Mouse (Mus musculus) intestine, embryonic 15.5 days (tissue): ENCODE measurements at regions not wholly inside any gene's neighbourhood (a gene's known extent, or its start where the extent isn't known, plus 50 kb on each side); places are given as distances from the start of the nearest gene placed in this dataset.

Experiments used
- ATAC-seq: fragments of 200-750 bp; cut with Nextera tagmentation; 2 replicates; pipeline ENCODE4 v1.8.0; 2017; ENCODE audit warnings: moderate TSS enrichment, moderate library complexity
- H3K27ac ChIP-seq: fragments of 300-500 bp; sonication (generic); 2 replicates; pipeline ENCODE4 v1.5.1; 2015; ENCODE audit warnings: mild to moderate bottlenecking, inconsistent platforms
- H3K27me3 ChIP-seq: fragments of 300-500 bp; sonication (generic); replicated peaks from 2 replicates; pipeline ENCODE4 v1.6.1; 2015; ENCODE audit warnings: inconsistent platforms
- H3K36me3 ChIP-seq: fragments of 300-500 bp; sonication (generic); 2 replicates; pipeline ENCODE4 v1.6.1; 2015; ENCODE audit warnings: inconsistent platforms
- H3K4me1 ChIP-seq: fragments of 300-500 bp; sonication (generic); replicated peaks from 2 replicates; pipeline ENCODE4 v1.6.1; 2015; ENCODE audit warnings: inconsistent platforms
- H3K4me2 ChIP-seq: fragments of 300-500 bp; sonication (generic); replicated peaks from 2 replicates; pipeline ENCODE4 v1.6.1; 2015; ENCODE audit warnings: mild to moderate bottlenecking, inconsistent platforms
- H3K4me3 ChIP-seq: fragments of 300-500 bp; sonication (generic); replicated peaks from 2 replicates; pipeline ENCODE4 v1.5.1; 2015; ENCODE audit warnings: inconsistent platforms
- H3K9ac ChIP-seq: fragments of 300-500 bp; sonication (generic); 2 replicates; pipeline ENCODE4 v1.6.1; 2015; ENCODE audit warnings: inconsistent platforms
- H3K9me3 ChIP-seq: fragments of 300-500 bp; sonication (generic); 2 replicates; pipeline ENCODE4 v1.6.1; 2016; ENCODE audit warnings: inconsistent platforms
- WGBS: fragments of 180-500 bp; shearing (Covaris S2); methylation state at CpG from one replicate; pipeline ENCODE4 v1.1.7; 2015; 5-methylcytosine and 5-hydroxymethylcytosine counted together

DNA sequence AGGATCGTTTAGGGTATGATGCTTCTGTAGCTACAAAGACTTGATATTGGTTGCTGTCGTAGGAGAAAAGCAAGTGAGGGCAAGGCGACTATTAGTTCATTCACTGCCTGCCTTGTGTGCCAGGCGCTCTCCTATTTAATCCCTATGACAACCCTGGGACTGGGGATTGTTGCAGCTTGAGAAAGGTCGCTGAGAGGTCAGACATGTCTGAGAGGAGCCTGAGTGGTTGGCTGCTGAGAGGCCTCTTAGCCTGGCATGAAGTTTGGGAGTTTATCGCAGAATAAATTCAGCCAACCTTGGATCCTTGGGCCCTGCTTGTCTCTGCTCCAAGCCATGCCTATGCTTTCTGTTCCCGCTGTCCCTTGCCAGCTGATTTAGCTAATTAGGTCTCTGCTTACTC lies 65.9 kb upstream of the Gjb5 start:
- peaks cover 7% of the 10 kb centered on the region for H3K4me1 ChIP-seq
- 65% methylated on average over 7 of the region's 7 CpGs for WGBS
- no peaks in the 10 kb centered on the region for H3K36me3 ChIP-seq

DNA sequence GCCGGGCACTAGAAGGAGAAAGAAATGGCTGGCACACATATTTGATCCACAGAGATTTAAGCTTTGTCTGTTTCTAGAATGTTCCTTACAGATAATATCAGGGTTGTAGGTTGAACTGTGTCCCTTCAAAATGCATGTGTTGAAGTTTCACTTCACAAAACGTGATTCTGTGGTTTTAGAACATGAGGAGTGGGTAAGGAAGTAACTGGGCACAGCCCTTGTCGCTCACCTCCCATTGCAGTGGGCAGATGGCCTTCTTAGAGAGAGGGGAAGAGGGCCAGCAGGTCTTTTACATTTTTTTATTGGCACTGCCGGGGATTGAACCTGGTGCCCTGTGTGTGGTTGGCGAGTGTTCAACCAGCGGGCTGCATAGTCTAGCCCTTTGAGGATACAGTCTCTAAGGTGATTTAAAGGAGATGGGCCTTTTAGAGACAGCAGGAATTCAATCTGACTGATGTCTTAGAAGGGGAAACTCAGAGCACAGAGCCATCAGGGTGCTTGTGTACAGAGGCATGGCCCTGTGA lies 64.0 kb upstream of the Gjb5 start:
- no peak for ATAC-seq
- no peaks in the 10 kb centered on the region for H3K36me3 ChIP-seq
- 86% methylated on average over 6 of the region's 6 CpGs for WGBS
- no peaks in the 10 kb centered on the region for H3K27me3 ChIP-seq
- H3K9ac ChIP-seq, result no peak overlapping the region
- no peaks in the 10 kb centered on the region for H3K9me3 ChIP-seq
- peaks cover 24% of the 10 kb centered on the region for H3K4me1 ChIP-seq
- H3K4me3 ChIP-seq, result no peak overlapping the region
- no peak overlapping the region for H3K4me2 ChIP-seq
- H3K27ac ChIP-seq, result no peak overlapping the region

More for the DNA sequence above, 65.9 kb upstream of the Gjb5 start:
- Histone ChIP-seq H3K9me3 (no peaks in the 10 kb centered on the region), H3K4me3 (no peak overlapping the region), H3K27me3 (no peaks in the 10 kb centered on the region), H3K9ac (no peak overlapping the region), H3K4me2 (no peak overlapping the region), H3K27ac (no peak overlapping the region)
- ATAC-seq, result no peak

DNA sequence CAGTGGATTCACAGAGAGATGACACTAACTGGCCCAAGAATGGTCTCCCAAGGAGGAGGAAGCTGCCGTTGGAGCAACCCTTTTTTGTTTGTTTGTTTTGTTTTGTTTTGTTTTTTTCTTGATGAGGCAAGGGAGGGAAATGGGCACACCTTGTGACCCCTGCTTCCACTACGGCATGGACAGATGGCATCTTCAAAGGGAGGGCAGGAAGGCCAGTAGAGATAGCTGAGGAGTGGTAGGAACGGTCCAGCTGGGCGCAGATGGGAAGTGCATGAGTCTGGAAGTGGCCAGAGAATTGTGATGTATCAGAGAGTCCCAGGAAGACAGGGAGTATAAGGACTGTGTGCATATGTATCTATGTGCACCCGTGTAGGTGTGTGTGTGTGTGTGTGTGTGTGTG lies 63.1 kb upstream of the Gjb5 start:
- ATAC-seq, result no peak
- Histone ChIP-seq H3K9ac (no peak overlapping the region), H3K9me3 (no peaks in the 10 kb centered on the region), H3K4me2 (no peak overlapping the region), H3K4me3 (no peak overlapping the region), H3K36me3 (no peaks in the 10 kb centered on the region), H3K27ac (no peak overlapping the region), H3K4me1 (peaks cover 30% of the 10 kb centered on the region), H3K27me3 (no peaks in the 10 kb centered on the region)
- 72% methylated on average over 5 of the region's 5 CpGs for WGBS

DNA sequence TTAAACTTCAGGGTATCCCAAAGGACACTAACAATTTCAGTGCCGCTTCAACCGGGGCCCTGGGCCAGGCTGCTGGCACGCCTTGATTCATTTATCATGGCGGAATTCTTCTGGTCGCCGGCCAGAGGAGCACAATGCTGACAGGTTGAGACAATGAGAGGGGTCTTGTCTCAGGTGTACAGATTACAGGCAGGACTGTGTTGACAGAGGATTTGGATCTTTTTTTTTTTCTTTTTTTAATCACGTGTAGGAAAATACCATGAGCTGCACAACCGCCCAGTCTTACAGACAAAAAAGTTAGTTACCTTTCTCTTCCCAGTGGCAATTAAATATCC lies 61.8 kb upstream of the Gjb5 start:
- H3K4me2 ChIP-seq, result peak overlapping the region; percentile 35
- no peaks in the 10 kb centered on the region for H3K9me3 ChIP-seq
- H3K4me1 ChIP-seq, result peaks cover 40% of the 10 kb centered on the region
- H3K27me3 ChIP-seq, result no peaks in the 10 kb centered on the region
- no peak overlapping the region for H3K9ac ChIP-seq
- H3K4me3 ChIP-seq, result no peak overlapping the region
- H3K36me3 ChIP-seq, result no peaks in the 10 kb centered on the region
- 0 out of 2 replicates have a peak overlapping the region, but pooled peaks have one; percentile 48 for H3K27ac ChIP-seq
- WGBS, result 24% methylated on average over 8 of the region's 8 CpGs
- ATAC-seq, result 0 out of 2 replicates have a peak, but pooled peaks have one; percentile 3

DNA sequence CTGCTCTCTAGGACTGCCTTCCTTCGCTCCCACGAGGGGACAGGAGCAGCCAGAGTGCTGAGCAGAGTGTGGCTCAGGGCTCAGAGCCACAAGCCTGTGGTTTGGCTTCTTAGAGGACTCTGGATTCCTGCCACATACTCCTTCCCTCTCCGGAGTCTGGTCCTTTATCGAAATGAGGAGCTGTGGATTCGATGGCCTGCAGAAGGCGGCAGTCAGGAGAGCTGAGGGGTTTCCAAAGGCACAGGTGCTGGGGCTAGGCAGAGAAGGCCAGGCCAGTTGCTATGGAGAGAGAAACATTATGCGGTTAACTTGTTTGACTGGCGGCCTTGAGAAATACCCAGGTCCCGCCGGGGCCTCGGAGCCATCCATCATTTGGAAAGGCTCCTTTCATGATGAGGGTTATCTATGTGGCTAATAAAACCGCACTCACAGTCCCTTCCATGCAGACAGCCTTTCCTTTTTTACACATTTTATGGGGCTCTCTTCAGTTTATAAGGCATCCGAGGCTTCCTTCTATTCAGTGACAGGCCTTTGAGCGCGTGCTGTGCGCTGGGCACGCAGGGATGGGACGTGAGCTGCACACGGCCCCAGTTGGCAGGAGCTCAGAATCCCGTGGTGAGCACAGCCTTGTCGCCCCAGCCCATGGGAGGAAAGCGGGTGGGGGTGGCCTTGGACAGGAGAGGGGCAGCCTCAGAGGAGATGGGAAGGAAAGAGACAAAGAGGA lies 61.2 kb upstream of the Gjb5 start:
- Histone ChIP-seq H3K9ac (no peak overlapping the region), H3K27me3 (no peaks in the 10 kb centered on the region), H3K36me3 (no peaks in the 10 kb centered on the region), H3K27ac (0 out of 2 replicates have a peak overlapping the region, but pooled peaks have one; percentile 48), H3K9me3 (no peaks in the 10 kb centered on the region), H3K4me2 (peak overlapping the region; percentile 35), H3K4me1 (peaks cover 42% of the 10 kb centered on the region), H3K4me3 (no peak overlapping the region)
- peak; percentile 66 for ATAC-seq
- 10% methylated on average over 22 of the region's 22 CpGs for WGBS

DNA sequence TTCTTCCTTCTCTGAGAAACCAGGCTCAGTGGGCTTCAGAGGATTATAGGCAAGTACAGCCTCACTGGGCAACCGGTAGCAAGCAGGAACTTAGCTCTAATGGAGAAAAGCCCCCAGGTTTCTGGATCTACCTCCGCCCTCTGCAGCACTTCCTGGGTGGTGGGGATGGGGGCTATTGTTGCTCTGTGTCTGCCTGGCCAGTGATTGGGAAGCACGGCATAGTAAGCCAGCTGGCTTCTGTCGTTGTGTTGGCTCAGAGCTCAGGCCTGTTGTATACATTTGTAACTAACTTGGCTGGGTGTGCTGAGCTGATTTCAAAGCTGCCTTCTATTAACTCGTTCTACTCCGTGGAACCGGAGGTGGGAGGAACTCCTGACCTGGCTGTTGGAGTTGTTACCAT lies 58.9 kb upstream of the Gjb5 start:
- no peaks in the 10 kb centered on the region for H3K27me3 ChIP-seq
- WGBS, result 22% methylated on average over 7 of the region's 7 CpGs
- H3K9ac ChIP-seq, result no peak overlapping the region
- ATAC-seq, result peak; percentile 68
- peaks cover 42% of the 10 kb centered on the region for H3K4me1 ChIP-seq
- H3K4me3 ChIP-seq, result peak overlapping the region; percentile 9; the same call in 1 of the 2 replicates
- peak overlapping the region; percentile 42 for H3K4me2 ChIP-seq
- H3K27ac ChIP-seq, result 0 out of 2 replicates have a peak overlapping the region, but pooled peaks have one; percentile 28
- no peaks in the 10 kb centered on the region for H3K36me3 ChIP-seq
- no peaks in the 10 kb centered on the region for H3K9me3 ChIP-seq

DNA sequence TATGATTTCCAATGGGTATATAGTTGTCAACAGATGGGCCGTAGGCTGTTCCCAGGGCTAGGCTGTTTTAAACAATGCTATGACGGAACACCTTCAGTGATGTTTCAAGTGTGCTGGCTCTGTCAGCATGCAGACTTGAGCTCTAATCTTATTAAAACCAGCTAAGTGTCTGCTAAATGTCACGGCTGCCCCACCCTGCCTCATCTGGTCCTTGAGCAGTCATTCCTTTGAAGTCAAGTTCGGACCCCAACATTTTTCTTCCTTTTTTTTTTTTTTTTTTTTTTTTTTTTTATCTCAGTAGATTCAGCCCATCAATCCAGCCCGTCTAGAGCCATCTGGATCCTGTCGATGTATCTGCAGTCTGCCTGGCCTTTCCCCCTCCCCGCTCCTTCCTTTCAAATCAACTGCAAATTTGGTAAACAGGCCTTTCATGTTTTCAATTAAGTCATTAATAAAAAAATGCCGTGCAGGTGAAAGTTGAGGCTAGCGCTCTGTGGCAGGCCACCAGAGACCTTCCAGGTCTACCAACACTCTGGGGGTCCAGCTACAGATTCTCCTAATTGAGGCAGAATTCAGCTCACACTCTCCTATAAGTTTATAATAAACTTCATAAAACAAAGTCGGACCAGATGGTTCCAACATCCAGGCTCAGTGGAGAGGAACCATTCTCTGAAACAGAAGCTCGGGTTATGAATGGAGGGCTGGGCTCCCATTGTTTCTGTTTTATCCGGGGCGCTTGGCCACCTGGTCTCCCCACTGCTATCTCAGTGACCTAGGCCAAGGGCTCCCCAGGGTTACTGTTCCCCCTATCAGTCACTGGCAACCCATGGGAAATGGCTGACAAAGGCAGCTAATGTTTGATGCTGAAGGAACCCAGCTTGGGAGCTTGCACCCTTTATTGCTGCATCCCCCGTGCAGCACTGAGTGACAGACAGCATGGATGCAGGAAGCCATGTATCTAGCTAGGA lies 56.3 kb upstream of the Gjb5 start:
- 32% methylated on average over 14 of the region's 14 CpGs for WGBS
- Histone ChIP-seq H3K4me1 (peaks cover 40% of the 10 kb centered on the region), H3K36me3 (no peaks in the 10 kb centered on the region), H3K4me3 (no peak overlapping the region), H3K9me3 (no peaks in the 10 kb centered on the region), H3K4me2 (no peak overlapping the region), H3K27ac (peak overlapping the region; percentile 4; the same call in 1 of the 2 replicates), H3K9ac (no peak overlapping the region), H3K27me3 (no peaks in the 10 kb centered on the region)
- ATAC-seq, result 0 out of 2 replicates have a peak, but pooled peaks have one; percentile 16
